Comparison of ENCODE assay signal across 8 mouse cellular contexts in the genomic region with DNA sequence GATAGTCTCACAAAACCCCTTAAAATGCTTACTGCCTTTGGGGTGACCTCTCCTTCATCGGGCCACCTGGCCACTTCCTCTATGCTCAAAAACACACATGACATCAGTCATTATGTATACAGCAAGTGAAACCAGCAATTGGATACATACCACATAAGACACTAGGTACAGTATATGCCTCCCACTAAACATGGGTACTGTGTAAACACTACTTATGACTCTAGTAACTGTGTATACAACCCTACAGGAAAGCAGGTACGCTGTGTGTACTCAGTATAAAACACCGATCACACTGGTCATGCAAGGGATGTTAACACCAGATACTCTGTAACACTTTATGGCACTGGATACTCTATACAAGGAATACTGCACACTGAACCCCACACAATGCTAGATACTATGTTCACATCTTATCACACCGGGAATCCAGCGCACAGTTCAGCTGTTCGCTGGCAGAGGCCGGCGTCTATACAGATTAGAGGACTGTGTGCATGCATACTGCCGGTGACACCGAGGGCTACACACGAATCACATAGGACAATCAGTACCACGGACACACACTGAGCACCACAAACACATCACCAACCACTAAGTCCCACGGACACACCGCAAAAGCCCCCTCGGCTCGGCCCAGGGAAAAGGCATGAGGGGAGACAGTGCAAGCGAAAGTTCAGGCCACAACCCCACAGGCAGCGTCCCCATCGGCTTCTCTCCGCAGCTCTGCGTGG. TPM values are rescaled to one million over a fixed set of nuclear protein-coding genes. Genes with fewer than 3 reads are reported as not detected.
A peak's percentile ranks its signal among the peaks of the same experiment; 100 is the strongest.
DNase-seq lines count a peak whose midpoint lies in the region; ATAC-seq and TF ChIP-seq lines count a peak whose summit lies in the region.

No protein-coding gene starts in this region.

- H3K4me2 ChIP-seq in hindbrain, embryonic 16.5 days (ENCODE audit: low read length), result peak overlapping the region; percentile 69
- H3K4me2 ChIP-seq in stomach, embryonic 15.5 days, result peak overlapping the region; percentile 70

- peak overlapping the region; percentile 60 for H3K4me3 ChIP-seq in ES-Bruce4 (ENCODE audit: low read depth, low read length)
- peak overlapping the region; percentile 96 for H3K4me3 ChIP-seq in embryonic facial prominence, embryonic 10.5 days
- H3K4me3 ChIP-seq in hindbrain, embryonic 16.5 days (ENCODE audit: low read length), result peak overlapping the region; percentile 87
- peak overlapping the region; percentile 89 for H3K4me3 ChIP-seq in stomach, embryonic 15.5 days (replicated peaks)

- no peak for TF ChIP-seq CTCF in ES-Bruce4 (IDR thresholded peaks at IDR 0.05; ENCODE audit: low read depth, low read length)

- no peaks in the 10 kb centered on the region for H3K9me3 ChIP-seq in ES-Bruce4 (replicated peaks; ENCODE audit: control insufficient read depth, insufficient read depth, low read length, poor library complexity, severe bottlenecking)
- H3K9me3 ChIP-seq in embryonic facial prominence, embryonic 10.5 days, result no peaks in the 10 kb centered on the region
- H3K9me3 ChIP-seq in hindbrain, embryonic 16.5 days (ENCODE audit: control insufficient read depth, low read length), result no peaks in the 10 kb centered on the region
- no peaks in the 10 kb centered on the region for H3K9me3 ChIP-seq in stomach, embryonic 15.5 days

- no peaks in the 10 kb centered on the region for H3K4me1 ChIP-seq in ES-Bruce4 (ENCODE audit: control insufficient read depth, insufficient read depth, low read length)
- H3K4me1 ChIP-seq in embryonic facial prominence, embryonic 10.5 days, result peaks cover 63% of the 10 kb centered on the region
- H3K4me1 ChIP-seq in hindbrain, embryonic 16.5 days (ENCODE audit: control insufficient read depth, insufficient read depth, low read depth, low read length), result peaks cover 20% of the 10 kb centered on the region
- peaks cover 14% of the 10 kb centered on the region; the same call in 1 of the 2 replicates for H3K4me1 ChIP-seq in stomach, embryonic 15.5 days

- no peak for TF ChIP-seq POLR2A in ES-Bruce4 (IDR thresholded peaks at IDR 0.05; ENCODE audit: insufficient read depth, low read length)

- no peak overlapping the region for H3K27ac ChIP-seq in ES-Bruce4 (ENCODE audit: insufficient read depth, low read length)
- H3K27ac ChIP-seq in embryonic facial prominence, embryonic 10.5 days (replicated peaks), result peak overlapping the region; percentile 100
- peak overlapping the region; percentile 100 for H3K27ac ChIP-seq in hindbrain, embryonic 16.5 days (ENCODE audit: low read depth, low read length)
- H3K27ac ChIP-seq in stomach, embryonic 15.5 days, result peak overlapping the region; percentile 98

- WGBS in embryonic facial prominence, embryonic 10.5 days, result 5% methylated on average over 21 of the region's 21 CpGs
- 3% methylated on average over 21 of the region's 21 CpGs for WGBS in hindbrain, embryonic 16.5 days
- WGBS in stomach, embryonic 15.5 days, result 1% methylated on average over 21 of the region's 21 CpGs

- H3K9ac ChIP-seq in ES-Bruce4 (ENCODE audit: low read depth, poor library complexity, severe bottlenecking), result peak overlapping the region; percentile 99
- peak overlapping the region; percentile 100 for H3K9ac ChIP-seq in hindbrain, embryonic 16.5 days (ENCODE audit: low read depth, low read length)
- peak overlapping the region; percentile 99 for H3K9ac ChIP-seq in stomach, embryonic 15.5 days

- TF ChIP-seq EP300 in ES-Bruce4 (IDR thresholded peaks at IDR 0.05; ENCODE audit: insufficient read depth, low read depth, low read length), result no peak

- peak; percentile 43 for ATAC-seq in hindbrain, embryonic 16.5 days
- ATAC-seq in stomach, embryonic 15.5 days (ENCODE audit: insufficient read depth, low FRiP score, low read depth), result peak; percentile 44; the same call in 1 of the 2 replicates

- H3K36me3 ChIP-seq in ES-Bruce4 (ENCODE audit: control insufficient read depth, insufficient read depth, low read length, poor library complexity, severe bottlenecking), result no peaks in the 10 kb centered on the region
- H3K36me3 ChIP-seq in embryonic facial prominence, embryonic 10.5 days (replicated peaks), result no peaks in the 10 kb centered on the region
- H3K36me3 ChIP-seq in hindbrain, embryonic 16.5 days (ENCODE audit: control insufficient read depth, insufficient read depth, low read length), result no peaks in the 10 kb centered on the region
- H3K36me3 ChIP-seq in stomach, embryonic 15.5 days, result no peaks in the 10 kb centered on the region

- peak; percentile 25 for DNase-seq in kidney, adult 11 months
- no peak for DNase-seq in kidney, postnatal 14 days
- DNase-seq in embryonic facial prominence, embryonic 10.5 days (ENCODE audit: low spot score), result no peak
- DNase-seq in lung, postnatal 25 days (ENCODE audit: low spot score), result peak; percentile 28
- DNase-seq in cerebellum, adult 9-11 months, result no peak

- no peaks in the 10 kb centered on the region for H3K27me3 ChIP-seq in ES-Bruce4 (ENCODE audit: control insufficient read depth, insufficient read depth, low read length, poor library complexity, severe bottlenecking)
- H3K27me3 ChIP-seq in embryonic facial prominence, embryonic 10.5 days (replicated peaks; ENCODE audit: low read depth, poor library complexity, severe bottlenecking), result no peaks in the 10 kb centered on the region
- H3K27me3 ChIP-seq in hindbrain, embryonic 16.5 days (replicated peaks; ENCODE audit: control insufficient read depth, insufficient read depth, low read length), result no peaks in the 10 kb centered on the region
- no peaks in the 10 kb centered on the region for H3K27me3 ChIP-seq in stomach, embryonic 15.5 days (replicated peaks)

RNA-seq across cellular contexts. Expression of a gene that starts 1.9 kb away (rescaled TPM):
- polyA plus RNA-seq in ES-Bruce4 (2011; ENCODE audit: insufficient read depth, insufficient read length, low read depth, missing spikeins), result 48.3 and 48.8 TPM in 2 replicates
- polyA plus RNA-seq in embryonic facial prominence, embryonic 10.5 days (2016; fragmentation: Nextera tagmentation; extraction: Ambion mirVana), result 102 and 106 TPM in 2 replicates
- 141 and 165 TPM in 2 replicates for polyA plus RNA-seq in hindbrain, embryonic 16.5 days (2015; fragmentation: Nextera tagmentation; extraction: Ambion mirVana)
- 97.5 and 104 TPM in 2 replicates for polyA plus RNA-seq in stomach, embryonic 15.5 days (2015; fragmentation: Nextera tagmentation; extraction: Ambion mirVana)

Comparison
In these comparisons a context has a peak if more than half of its experiments do, and no peak if none do; other contexts are left out.
1. DNase-seq: peak in kidney, adult 11 months (single experiment) and lung, postnatal 25 days (single experiment); none in kidney, postnatal 14 days (single experiment), embryonic facial prominence, embryonic 10.5 days (single experiment) and cerebellum, adult 9-11 months (single experiment).
2. Peak in every context shown above with its lines, with median percentiles within 50 percentile points of each other: H3K4me3 ChIP-seq and H3K9ac ChIP-seq.